Mouse (Mus musculus) erythroid progenitor cell, adult 5-6 weeks (primary cell): ENCODE results near the gene Btbd35f18. TPM values are rescaled to one million over a fixed set of nuclear protein-coding genes. Genes with fewer than 3 reads are reported as not detected.
"Not testable (repeated sequence)": the region's sequence is repeated elsewhere in the genome, so short reads cannot be mapped to it uniquely, and the experiment has no call there.

Experiments
- ATAC-seq: replicated peaks from 2 replicates; pipeline ENCODE4 v1.8.0; 2016; ENCODE audit warnings: moderate number of reproducible peaks, mild to moderate bottlenecking, moderate TSS enrichment, inconsistent platforms; ENCODE audit not compliant: poor library complexity, low FRiP score, severe bottlenecking
- total RNA-seq, 2 experiments: library from RNA; stranded (forward) in 1 of 2; stranded (reverse) in 1 of 2; fragments of 150-400 nt in 1 of 2; fragments of 186-747, 209-891 nt in 1 of 2; gene quantifications; 2 replicates each; pipeline versions ENCODE4 v1.2.3 to v1.2.4; 2015 to 2017; ENCODE audit warnings: low replicate concordance in 2 of 2

Btbd35f18 gene
- total RNA-seq (2015; ENCODE audit: low replicate concordance), result not detected in 2 replicates
- not detected in 2 replicates for total RNA-seq (2017; ENCODE audit: low replicate concordance)

GRCm38 (mm10) chrX:3699933-3700332, at the start of gene Btbd35f18:
Gene Btbd35f18, plus strand, starts transcription at chrX:3700233.
- not testable (repeated sequence) for ATAC-seq

Other genes with a start within 250 kb of the Btbd35f18 start
- gene Btbd35f10, start 52.7 kb downstream of the Btbd35f18 start, total RNA-seq (2015; ENCODE audit: low replicate concordance), result not detected in 2 replicates
- gene Btbd35f10, start 52.7 kb downstream of the Btbd35f18 start, total RNA-seq (2017; ENCODE audit: low replicate concordance), result not detected in 2 replicates